Mouse (Mus musculus): Measurements from ENCODE around the gene Fcrla.

GRCm38 (mm10) chr1:170907456-170908191 lies 19.8 kb downstream of the Fcrla start:
- TF ChIP-seq ZNF384 (IDR thresholded peaks at IDR 0.05; ENCODE audit: low read depth, low read length) = no peak
- TF ChIP-seq MAFK (IDR thresholded peaks at IDR 0.05; ENCODE audit: insufficient read depth, low read depth, low read length) = no peak

Data from ES-E14 (cell line).